Mouse (Mus musculus): ENCODE data around the gene Gm43638.
"Not testable (repeated sequence)": the region's sequence is repeated elsewhere in the genome, so short reads cannot be mapped to it uniquely, and the experiment has no call there.

GRCm38 (mm10) chr5:87452514-87452913 is 34.1 kb downstream of the Gm43638 start:
- TF ChIP-seq CTCF (IDR thresholded peaks at IDR 0.05; ENCODE audit: control insufficient read depth, insufficient read depth, insufficient replicate concordance, low read depth, low read length); POLR2A (IDR thresholded peaks at IDR 0.05; ENCODE audit: control insufficient read depth, low read depth, low read length): not testable (repeated sequence)

Measured in testis, adult 2 months (tissue).